Mouse (Mus musculus): ENCODE results near the gene 2300009A05Rik. TPM values are rescaled to one million over a fixed set of nuclear protein-coding genes. Genes with fewer than 3 reads are reported as not detected.

2300009A05Rik gene
- polyA plus RNA-seq, 1 experiment: 32.4 TPM

DNA sequence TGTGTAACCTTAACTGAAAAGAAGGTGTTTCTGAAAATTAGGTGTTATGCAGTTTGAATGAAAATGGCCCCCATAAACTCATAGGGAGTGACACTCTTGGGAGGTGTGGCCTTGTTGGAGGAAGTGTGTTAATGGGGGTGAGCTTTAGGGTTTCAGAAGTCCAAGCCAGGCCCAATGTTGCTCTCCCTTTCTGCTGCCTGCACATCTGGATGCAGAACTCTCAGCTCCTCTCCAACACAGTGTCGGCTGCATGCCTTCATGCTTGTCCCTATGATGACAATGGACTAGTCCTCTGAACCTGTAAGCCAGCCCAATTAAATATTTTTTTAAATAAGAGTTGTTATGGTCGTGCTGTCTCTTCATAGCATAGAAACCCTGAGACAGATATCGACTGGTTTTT, 18.7 kb downstream of the 2300009A05Rik start:
- no peak for TF ChIP-seq CTCF (IDR thresholded peaks at IDR 0.05; ENCODE audit: low read depth, low read length)
- no peak for TF ChIP-seq POLR2A (IDR thresholded peaks at IDR 0.05; ENCODE audit: borderline replicate concordance, low read depth, low read length)
- no peak overlapping the region for H3K27ac ChIP-seq (ENCODE audit: insufficient read depth, low read depth, low read length)
- no peak overlapping the region for H3K4me3 ChIP-seq (ENCODE audit: insufficient read depth, low read length)
- H3K4me1 ChIP-seq (ENCODE audit: control insufficient read depth, insufficient read depth, low read length): peaks cover 29% of the 10 kb centered on the region

- H3K4me3 ChIP-seq (ENCODE audit: insufficient read depth, low read length): peak overlapping the region; percentile 91
- H3K4me1 ChIP-seq (ENCODE audit: control insufficient read depth, insufficient read depth, low read length): peaks cover 19% of the 10 kb centered on the region
- H3K27ac ChIP-seq (ENCODE audit: insufficient read depth, low read depth, low read length): peak overlapping the region; percentile 82
Observed at GRCm38 (mm10) chr9:63378174-63378573, 20.9 kb downstream of the 2300009A05Rik start.

GRCm38 (mm10) chr9:63377270-63378142, 21.5 kb downstream of the 2300009A05Rik start, which contains the start of gene Map2k5:
Gene Map2k5 (minus strand): TSS chr9:63377902.
- Histone ChIP-seq H3K4me1 (ENCODE audit: control insufficient read depth, insufficient read depth, low read length) (peaks cover 15% of the 10 kb centered on the region), H3K27ac (ENCODE audit: insufficient read depth, low read depth, low read length) (peak within 1 kb of the TSS; percentile 82), H3K4me3 (ENCODE audit: insufficient read depth, low read length) (peak within 1 kb of the TSS; percentile 91)
- TF ChIP-seq CTCF (IDR thresholded peaks at IDR 0.05; ENCODE audit: low read depth, low read length) (no peak), POLR2A (IDR thresholded peaks at IDR 0.05; ENCODE audit: borderline replicate concordance, low read depth, low read length) (no peak)

More at GRCm38 (mm10) chr9:63378174-63378573, 20.9 kb downstream of the 2300009A05Rik start:
- TF ChIP-seq POLR2A (IDR thresholded peaks at IDR 0.05; ENCODE audit: borderline replicate concordance, low read depth, low read length): no peak
- no peak for TF ChIP-seq CTCF (IDR thresholded peaks at IDR 0.05; ENCODE audit: low read depth, low read length)

DNA sequence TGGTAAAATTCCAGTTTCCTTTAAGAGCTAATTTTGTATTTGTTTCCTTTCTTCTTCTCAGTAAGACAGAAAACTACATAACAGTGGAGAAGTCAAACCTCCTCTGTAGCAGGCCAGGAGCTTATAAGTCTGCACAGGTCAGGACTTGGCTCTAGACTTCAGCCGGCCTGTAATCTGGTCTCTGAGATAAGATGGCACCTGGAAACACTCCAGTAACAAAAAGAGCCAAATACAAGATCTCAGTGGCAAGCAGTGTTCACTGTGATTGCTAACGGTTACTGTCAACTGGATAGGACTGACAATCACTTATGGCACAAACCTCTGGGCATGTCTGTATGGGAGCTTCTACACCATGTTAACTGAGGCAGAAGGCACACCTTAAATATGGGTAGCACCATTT, 25.7 kb downstream of the 2300009A05Rik start:
- Histone ChIP-seq H3K4me1 (ENCODE audit: control insufficient read depth, insufficient read depth, low read length) (peaks cover 9% of the 10 kb centered on the region; the same call in 1 of the 2 replicates), H3K4me3 (ENCODE audit: insufficient read depth, low read length) (no peak overlapping the region), H3K27ac (ENCODE audit: insufficient read depth, low read depth, low read length) (no peak overlapping the region)
- TF ChIP-seq POLR2A (IDR thresholded peaks at IDR 0.05; ENCODE audit: borderline replicate concordance, low read depth, low read length) (no peak), CTCF (IDR thresholded peaks at IDR 0.05; ENCODE audit: low read depth, low read length) (no peak)

DNA sequence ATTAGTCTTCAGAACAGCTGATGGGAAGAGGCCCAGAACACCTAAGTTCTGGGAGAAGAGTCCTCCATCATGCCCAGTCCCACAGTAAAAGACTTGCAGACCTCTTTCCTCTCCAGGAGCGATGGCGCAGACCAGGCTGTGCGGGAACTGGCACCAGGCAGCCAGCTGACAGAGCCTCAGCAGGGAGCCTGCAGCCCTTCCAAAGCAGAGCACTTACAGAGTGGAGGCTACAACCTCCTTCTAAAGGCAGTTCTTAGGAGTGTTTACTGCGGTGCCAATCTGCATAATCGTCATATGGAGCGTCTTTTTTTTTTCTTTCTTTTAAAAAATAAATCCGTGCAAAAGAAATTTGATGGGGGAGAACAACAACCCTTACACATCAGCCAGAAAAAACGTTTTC, 26.5 kb downstream of the 2300009A05Rik start:
- peaks cover 9% of the 10 kb centered on the region; the same call in 1 of the 2 replicates for H3K4me1 ChIP-seq (ENCODE audit: control insufficient read depth, insufficient read depth, low read length)

DNA sequence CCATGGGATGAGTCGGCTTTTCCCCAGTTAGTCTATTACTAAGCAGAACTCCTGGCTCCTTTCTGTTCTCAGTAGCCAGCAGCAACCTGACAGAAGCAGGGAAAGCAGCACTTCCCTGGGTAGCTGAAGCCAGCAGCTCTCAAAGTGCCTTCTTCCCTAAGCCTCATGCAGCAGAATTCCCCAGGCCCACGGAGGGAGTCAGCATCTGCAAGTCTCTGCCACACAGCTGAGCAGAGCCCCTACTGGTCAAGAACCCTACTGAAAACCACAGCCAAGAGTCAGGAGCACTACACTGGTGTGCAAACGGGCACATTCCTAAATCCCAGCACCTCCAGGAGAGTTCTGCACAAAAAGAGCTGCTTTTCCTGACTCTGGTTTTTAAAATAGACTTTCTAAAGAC, 38.6 kb downstream of the 2300009A05Rik start:
- Histone ChIP-seq H3K4me3 (ENCODE audit: insufficient read depth, low read length) (no peak overlapping the region), H3K4me1 (ENCODE audit: control insufficient read depth, insufficient read depth, low read length) (peaks cover 5% of the 10 kb centered on the region; the same call in 1 of the 2 replicates), H3K27ac (ENCODE audit: insufficient read depth, low read depth, low read length) (no peak overlapping the region)
- TF ChIP-seq POLR2A (IDR thresholded peaks at IDR 0.05; ENCODE audit: borderline replicate concordance, low read depth, low read length) (no peak), CTCF (IDR thresholded peaks at IDR 0.05; ENCODE audit: low read depth, low read length) (no peak)

More for the DNA sequence above, 26.5 kb downstream of the 2300009A05Rik start:
- no peak overlapping the region for H3K4me3 ChIP-seq (ENCODE audit: insufficient read depth, low read length)
- no peak for TF ChIP-seq CTCF (IDR thresholded peaks at IDR 0.05; ENCODE audit: low read depth, low read length)
- no peak for TF ChIP-seq POLR2A (IDR thresholded peaks at IDR 0.05; ENCODE audit: borderline replicate concordance, low read depth, low read length)
- H3K27ac ChIP-seq (ENCODE audit: insufficient read depth, low read depth, low read length): no peak overlapping the region

DNA sequence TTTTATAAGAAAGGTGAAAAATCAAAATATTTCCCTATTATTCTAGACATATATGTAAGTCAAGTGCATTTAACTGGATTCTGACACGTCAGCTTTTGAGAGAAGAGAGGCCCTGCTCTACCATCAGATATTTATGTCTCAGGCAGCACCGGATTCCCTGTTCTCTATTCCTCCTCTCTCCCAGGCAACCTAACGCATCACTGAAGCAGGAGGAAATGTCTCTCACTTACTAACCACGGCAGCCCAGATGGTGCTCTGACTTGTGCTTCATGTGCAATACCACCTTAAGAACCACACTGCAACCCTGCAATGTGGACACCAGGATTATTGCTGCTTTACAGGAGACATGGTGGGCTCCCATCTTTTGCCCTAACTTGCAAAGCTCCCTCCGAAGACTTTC, 40.0 kb downstream of the 2300009A05Rik start:
- TF ChIP-seq POLR2A (IDR thresholded peaks at IDR 0.05; ENCODE audit: borderline replicate concordance, low read depth, low read length): no peak
- no peak for TF ChIP-seq CTCF (IDR thresholded peaks at IDR 0.05; ENCODE audit: low read depth, low read length)
- peaks cover 5% of the 10 kb centered on the region; the same call in 1 of the 2 replicates for H3K4me1 ChIP-seq (ENCODE audit: control insufficient read depth, insufficient read depth, low read length)
- no peak overlapping the region for H3K27ac ChIP-seq (ENCODE audit: insufficient read depth, low read depth, low read length)
- H3K4me3 ChIP-seq (ENCODE audit: insufficient read depth, low read length): no peak overlapping the region

GRCm38 (mm10) chr9:63356721-63357120, 42.3 kb downstream of the 2300009A05Rik start:
- TF ChIP-seq POLR2A (IDR thresholded peaks at IDR 0.05; ENCODE audit: borderline replicate concordance, low read depth, low read length) (no peak), CTCF (IDR thresholded peaks at IDR 0.05; ENCODE audit: low read depth, low read length) (no peak)
- H3K4me3 ChIP-seq (ENCODE audit: insufficient read depth, low read length): no peak overlapping the region
- peaks cover 5% of the 10 kb centered on the region; the same call in 1 of the 2 replicates for H3K4me1 ChIP-seq (ENCODE audit: control insufficient read depth, insufficient read depth, low read length)
- no peak overlapping the region for H3K27ac ChIP-seq (ENCODE audit: insufficient read depth, low read depth, low read length)

GRCm38 (mm10) chr9:63356278-63356677, 42.8 kb downstream of the 2300009A05Rik start:
- Histone ChIP-seq H3K4me1 (ENCODE audit: control insufficient read depth, insufficient read depth, low read length) (peaks cover 5% of the 10 kb centered on the region; the same call in 1 of the 2 replicates), H3K4me3 (ENCODE audit: insufficient read depth, low read length) (no peak overlapping the region), H3K27ac (ENCODE audit: insufficient read depth, low read depth, low read length) (no peak overlapping the region)
- TF ChIP-seq POLR2A (IDR thresholded peaks at IDR 0.05; ENCODE audit: borderline replicate concordance, low read depth, low read length) (no peak), CTCF (IDR thresholded peaks at IDR 0.05; ENCODE audit: low read depth, low read length) (no peak)

GRCm38 (mm10) chr9:63354168-63354567, 44.9 kb downstream of the 2300009A05Rik start:
- Histone ChIP-seq H3K27ac (ENCODE audit: insufficient read depth, low read depth, low read length) (no peak overlapping the region), H3K4me1 (ENCODE audit: control insufficient read depth, insufficient read depth, low read length) (no peaks in the 10 kb centered on the region), H3K4me3 (ENCODE audit: insufficient read depth, low read length) (no peak overlapping the region)
- no peak for TF ChIP-seq CTCF (IDR thresholded peaks at IDR 0.05; ENCODE audit: low read depth, low read length)
- no peak for TF ChIP-seq POLR2A (IDR thresholded peaks at IDR 0.05; ENCODE audit: borderline replicate concordance, low read depth, low read length)
